Mouse (Mus musculus): ENCODE data around the gene As3mt.
"Not testable (repeated sequence)": the region's sequence is repeated elsewhere in the genome, so short reads cannot be mapped to it uniquely, and the experiment has no call there.

As3mt gene

DNA sequence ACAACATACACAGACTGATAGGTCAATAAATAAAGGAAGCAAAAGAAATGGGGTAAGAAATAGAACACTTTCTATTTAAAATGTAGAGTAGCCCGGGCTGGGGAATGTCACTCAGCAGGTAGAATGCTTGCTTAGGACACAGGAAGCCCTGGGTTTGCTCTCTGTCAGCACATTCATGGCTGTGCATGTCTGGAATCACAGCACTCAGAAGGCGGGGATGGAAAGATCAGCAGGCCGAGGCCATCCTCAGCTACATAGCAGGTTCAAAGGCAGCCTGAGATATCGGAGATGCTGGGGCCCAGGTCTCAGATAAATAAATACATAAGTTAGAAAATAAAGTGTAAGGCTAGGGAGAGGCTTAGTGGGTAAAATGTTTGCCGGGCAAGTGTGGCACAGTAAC lies 45.0 kb downstream of the As3mt start:
- ATAC-seq (ENCODE audit: low TSS enrichment) = no peak

DNA sequence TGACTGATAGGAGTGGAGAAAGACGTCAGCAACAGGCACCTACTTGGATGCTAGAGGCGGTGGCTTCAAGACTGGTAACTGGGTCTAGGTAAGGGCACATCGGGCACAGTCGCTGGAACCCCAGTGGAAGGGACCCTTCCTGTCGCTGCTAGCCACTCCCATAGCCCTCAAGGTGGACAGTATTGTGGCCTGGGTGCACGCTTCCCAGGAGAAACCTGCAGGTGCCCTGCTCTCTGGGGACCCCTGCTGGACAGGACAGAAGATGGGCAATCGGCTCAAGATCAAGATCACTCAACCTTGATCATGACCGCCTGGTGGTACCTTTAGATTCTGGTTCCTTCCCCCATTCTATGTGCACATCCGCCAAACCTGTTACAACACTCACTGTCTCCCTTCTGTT lies 47.8 kb downstream of the As3mt start:
- no peak for ATAC-seq (ENCODE audit: low TSS enrichment)

DNA sequence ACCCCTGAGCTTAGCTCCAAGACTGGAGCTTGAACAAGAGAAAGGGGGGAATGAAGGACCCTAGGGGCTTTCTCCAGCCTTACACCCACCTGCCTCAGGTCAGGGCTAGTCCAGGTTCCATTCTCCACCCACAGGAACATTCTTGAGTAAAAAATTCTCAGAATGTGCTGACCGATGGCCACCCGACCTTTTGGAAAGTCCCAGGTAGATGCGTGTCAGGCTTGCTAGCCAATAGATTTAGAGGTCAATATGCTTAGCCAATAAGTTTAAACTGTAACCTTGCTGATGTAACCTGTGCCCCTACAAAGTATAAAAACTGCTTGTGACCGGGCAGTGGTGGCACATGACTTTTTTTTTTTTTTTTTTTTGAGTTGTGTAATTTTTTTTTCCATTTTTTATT lies 49.0 kb downstream of the As3mt start:
- ATAC-seq (ENCODE audit: low TSS enrichment) = no peak

DNA sequence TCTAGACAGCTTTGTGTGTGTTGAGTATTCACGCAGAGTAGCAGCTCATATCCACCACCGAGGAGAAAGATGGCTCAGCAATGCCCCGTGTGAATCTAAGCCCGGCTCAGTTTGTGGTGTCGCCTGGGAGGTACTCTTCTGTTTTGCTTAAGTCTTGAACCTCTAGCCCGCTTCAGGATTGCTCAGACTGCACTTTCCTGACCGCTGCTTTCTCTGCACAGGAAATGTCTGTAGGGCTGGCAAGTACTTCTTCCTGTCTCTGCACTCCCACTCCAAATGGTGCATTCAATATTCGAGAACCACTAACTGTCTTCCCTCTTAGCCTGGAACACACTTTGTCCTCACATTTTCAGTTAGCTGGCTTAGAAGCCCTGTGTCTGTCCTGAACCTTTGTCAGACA lies 51.8 kb downstream of the As3mt start:
- ATAC-seq (ENCODE audit: low TSS enrichment) = no peak

DNA sequence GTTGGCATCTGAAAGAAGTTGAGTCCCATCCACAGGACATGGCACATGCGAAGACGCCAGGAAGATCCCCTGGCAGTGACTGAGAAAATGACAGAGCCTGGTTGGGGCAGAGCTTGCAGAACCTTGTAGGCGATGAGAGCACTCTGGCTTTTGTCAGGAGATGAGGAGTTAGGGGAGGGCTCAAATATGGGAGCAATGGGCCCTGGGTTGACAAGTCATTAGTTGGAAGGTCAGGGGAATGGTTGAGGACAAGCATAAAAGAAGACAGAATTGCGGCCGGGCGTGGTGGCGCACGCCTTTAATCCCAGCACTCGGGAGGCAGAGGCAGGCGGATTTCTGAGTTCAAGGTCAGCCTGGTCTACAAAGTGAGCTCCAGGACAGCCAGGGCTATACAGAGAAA lies 52.7 kb downstream of the As3mt start:
- ATAC-seq (ENCODE audit: low TSS enrichment) = not testable (repeated sequence)

DNA sequence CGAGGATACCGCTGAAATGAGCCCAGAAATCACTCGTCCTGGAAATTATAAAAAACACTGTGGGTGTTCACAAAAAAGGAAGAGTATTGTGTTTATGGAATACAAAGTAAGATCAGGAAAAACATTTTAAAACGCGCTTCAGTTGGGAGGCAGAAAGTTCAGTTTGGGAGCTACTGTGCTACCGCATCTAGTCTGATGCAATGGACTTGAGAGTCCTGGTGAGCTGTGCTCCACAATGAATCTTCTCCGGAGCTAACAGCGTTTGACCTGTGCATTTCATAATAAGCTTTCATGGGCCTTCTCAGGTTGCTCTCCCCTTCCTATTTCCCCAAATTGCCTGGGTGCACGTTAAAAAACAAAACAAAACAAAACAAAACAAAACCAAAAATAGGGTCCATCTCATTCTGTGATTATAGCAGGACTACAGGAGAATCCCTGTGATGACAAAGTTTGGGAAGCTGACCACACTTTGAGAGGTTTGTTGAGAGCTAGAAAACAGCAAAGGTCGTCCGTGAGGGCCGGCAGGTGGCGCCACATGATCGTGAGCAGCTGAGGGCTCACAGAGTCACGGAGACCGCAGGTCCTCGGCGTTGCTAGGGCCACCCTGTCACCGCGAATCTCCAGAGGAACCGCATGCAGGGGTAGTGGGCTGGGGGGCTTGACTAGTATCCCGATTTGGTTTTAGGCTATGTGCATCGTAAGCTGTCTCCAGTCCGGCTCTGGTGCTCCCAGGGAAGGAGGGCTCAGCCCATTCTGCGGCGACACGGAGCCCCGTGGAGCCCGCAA lies 53.3 kb downstream of the As3mt start:
- ATAC-seq (ENCODE audit: low TSS enrichment) = peak; percentile 43

DNA sequence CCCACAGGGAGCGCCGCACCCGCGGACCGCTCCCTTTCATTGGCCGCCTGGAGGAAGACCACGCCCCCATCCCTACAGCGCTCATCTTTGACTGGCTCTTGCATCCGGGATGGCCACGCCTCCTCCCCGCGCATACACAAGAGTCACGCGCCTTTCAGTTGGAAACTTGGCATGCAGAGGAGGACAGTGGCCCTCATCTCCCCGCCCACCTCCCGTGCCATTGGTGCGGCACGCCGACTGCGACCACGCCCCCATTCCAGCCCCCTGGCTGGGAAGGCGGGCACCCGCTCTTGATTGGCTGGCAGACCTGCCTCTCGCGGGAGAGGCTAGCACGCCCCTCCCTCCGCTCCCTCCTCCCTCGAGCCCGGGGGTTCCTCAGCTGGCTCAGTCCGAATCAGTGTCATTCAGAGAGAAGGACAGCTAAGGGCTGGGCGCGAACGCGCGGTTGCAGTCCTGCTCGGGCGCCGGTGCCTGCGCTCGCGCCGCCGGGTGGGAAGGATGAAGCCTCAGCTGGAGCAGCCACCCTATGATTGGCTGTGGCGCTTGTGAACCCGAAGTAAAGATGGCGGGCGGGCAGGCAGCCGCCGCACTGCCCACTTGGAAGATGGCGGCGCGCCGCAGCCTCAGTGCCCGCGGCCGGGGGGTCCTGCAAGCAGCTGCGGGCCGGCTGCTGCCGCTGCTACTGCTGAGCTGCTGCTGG lies 54.1 kb downstream of the As3mt start, which contains the start of gene Cnnm2:
Gene Cnnm2 (plus strand): TSS at position 350 of the 700 bp plus-strand sequence.
- ATAC-seq (ENCODE audit: low TSS enrichment) = peak; percentile 90

DNA sequence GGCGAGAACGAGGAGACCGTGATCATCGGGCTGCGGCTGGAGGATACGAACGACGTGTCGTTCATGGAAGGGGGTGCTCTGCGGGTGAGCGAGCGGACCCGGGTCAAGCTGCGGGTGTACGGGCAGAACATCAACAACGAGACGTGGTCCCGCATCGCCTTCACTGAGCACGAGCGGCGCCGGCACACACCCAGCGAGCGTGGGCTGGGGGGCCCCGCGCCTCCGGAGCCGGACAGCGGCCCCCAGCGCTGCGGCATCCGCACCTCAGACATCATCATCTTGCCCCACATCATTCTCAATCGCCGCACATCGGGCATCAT lies 54.7 kb downstream of the As3mt start:
- peak; percentile 6 for ATAC-seq (ENCODE audit: low TSS enrichment)

DNA sequence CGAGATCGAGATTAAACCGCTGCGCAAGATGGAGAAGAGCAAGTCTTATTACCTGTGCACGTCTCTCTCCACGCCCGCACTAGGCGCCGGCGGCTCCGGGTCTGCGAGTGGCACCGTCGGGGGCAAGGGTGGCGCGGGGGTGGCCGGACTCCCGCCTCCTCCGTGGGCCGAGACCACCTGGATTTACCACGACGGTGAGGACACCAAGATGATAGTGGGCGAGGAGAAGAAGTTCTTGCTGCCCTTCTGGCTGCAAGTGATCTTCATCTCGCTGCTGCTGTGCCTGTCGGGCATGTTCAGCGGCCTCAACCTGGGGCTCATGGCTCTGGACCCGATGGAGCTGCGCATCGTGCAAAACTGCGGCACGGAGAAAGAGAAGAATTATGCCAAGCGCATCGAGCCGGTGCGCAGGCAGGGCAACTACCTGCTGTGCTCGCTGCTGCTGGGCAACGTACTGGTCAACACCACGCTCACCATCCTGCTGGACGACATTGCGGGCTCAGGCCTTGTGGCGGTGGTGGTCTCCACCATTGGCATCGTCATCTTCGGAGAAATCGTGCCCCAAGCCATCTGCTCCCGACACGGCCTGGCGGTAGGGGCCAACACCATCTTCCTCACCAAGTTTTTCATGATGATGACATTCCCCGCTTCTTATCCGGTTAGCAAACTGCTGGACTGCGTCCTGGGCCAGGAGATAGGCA lies 55.2 kb downstream of the As3mt start:
- ATAC-seq (ENCODE audit: low TSS enrichment) = no peak

DNA sequence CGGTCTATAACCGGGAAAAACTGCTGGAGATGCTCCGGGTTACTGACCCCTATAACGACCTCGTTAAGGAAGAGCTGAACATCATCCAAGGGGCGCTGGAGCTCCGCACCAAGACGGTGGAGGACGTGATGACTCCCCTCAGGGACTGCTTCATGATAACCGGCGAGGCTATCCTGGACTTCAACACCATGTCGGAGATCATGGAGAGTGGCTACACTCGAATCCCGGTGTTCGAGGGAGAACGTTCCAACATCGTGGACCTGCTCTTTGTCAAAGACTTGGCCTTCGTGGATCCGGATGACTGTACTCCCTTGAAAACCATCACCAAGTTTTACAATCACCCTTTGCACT lies 55.7 kb downstream of the As3mt start:
- no peak for ATAC-seq (ENCODE audit: low TSS enrichment)

DNA sequence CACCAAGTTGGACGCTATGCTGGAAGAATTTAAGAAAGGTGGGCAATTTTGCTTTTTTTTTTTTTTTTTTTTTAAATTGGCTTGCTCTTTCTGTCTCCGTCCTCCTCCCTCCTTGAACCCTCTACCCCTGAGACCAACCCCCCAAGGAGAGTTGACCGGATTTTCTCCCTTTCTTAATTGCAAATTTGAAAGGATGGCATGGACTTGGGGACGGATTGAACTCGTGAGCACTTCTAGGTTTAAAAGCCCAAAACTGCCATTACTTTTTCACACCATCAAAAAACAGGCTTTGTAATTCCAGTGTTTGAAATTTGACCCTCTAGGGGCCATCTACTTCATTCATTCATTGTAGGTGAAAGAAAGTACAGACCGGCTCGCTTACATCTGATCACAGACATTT lies 56.1 kb downstream of the As3mt start:
- no peak for ATAC-seq (ENCODE audit: low TSS enrichment)

DNA sequence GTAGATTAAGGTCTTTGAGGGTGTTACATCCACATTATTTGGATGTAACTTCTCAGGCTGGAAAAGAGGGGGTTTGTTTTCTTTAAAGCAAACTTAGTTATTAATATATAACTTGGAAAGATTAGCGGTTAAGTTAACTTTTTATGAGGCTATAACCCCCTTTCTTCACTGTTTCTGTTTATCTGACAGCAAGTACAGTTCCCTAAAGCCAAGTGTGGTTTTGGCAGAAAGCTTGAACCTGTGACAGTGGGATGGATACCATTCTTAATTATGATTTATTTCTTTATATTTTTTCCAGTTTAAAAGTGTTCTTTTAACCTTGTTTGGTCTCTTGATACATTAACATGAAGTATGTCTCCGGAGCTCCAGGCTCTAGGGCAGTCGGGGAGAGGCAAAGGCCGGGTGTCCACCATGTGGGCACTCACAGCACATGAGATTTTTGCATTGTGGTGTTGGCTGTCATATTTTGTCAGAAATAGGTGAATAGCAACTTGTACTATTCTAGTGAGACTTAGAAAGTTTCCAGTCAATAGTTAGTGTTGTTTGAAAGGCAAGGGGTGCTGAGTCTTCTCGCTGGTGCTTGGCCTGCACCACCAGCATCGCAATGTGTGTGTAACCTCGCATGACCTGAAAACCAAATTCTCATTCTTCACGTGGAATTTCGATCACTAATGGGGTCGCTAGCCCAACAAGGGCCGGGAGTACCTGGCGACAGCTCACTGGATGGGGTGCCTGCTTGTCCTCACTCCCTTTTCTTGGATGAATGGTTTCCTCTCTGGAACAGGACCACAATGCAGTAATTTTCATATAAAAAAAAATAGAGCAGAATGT lies 56.9 kb downstream of the As3mt start:
- no peak for ATAC-seq (ENCODE audit: low TSS enrichment)

DNA sequence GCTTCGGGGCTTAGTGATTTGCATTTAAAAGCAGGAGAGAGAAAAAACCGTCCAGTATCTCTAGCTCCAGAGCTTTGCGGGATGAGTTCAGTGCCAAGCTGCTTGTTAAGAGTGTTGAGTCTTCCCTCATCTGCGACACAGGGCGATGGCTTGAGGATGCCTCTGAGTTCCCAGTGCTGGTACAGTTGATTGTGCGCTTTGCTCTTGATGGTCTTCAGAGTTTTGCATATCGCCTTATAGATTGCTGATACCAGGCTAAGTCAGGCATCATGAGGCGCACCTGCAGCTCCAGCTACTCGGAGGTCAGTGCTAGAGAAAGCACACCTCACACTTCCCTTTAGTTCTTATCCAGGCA lies 57.5 kb downstream of the As3mt start:
- no peak for ATAC-seq (ENCODE audit: low TSS enrichment)

DNA sequence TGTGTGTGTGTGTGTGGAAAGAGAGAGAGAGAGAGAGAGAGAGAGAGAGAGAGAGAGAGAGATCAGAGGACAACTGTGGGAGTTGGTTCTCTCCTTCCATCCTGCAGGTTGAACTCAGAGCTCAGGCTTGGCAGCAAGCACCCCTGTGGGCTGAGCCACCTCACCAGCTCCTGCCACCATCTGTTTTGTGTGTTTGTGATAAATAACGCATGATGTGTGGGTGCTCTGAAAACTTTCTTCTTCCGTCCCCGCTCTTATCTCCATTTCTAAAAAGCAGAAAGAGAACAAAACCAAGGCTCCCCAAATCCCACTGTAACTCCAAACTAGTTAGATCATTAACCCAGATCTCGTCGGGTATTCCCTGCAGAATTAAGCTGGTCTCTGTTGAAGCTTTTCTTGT lies 58.9 kb downstream of the As3mt start:
- no peak for ATAC-seq (ENCODE audit: low TSS enrichment)

DNA sequence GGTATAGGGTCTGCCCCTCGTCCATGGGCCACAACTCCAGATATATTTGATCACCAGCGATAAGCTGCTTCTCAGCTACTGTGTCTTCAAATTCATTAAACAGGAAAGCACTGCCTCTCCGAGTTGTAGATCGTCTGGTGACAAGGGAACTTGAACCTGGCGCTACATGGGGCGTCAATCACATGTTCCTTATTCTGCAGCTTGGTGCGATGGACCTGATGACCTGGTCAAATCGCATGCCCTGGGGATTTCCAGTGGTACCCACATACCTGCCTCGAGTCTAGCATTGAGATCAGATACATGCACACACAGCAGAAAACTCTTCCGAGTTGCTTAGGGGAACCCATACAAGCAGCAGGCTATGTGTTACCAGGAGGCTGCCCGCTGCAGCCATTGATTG lies 62.5 kb downstream of the As3mt start:
- ATAC-seq (ENCODE audit: low TSS enrichment) = no peak

DNA sequence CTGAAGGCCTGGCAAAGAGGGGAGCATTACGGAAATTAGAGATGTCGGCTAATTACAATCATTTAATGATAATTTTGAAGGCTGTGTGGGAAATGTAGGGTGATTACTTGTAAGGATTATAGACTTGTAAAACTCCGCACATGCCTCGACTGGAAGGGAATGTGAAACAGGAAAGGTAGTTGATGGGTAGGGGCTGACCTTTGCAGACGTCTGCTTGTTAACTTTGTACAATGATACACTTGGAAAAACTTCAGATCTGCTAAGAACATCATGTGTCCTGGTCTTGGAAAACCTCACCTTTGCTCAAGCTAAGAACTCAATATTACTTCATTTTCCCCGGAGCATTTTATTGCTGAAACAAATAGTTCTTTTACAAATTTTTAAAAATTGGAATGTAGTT lies 64.5 kb downstream of the As3mt start:
- ATAC-seq (ENCODE audit: low TSS enrichment) = no peak

DNA sequence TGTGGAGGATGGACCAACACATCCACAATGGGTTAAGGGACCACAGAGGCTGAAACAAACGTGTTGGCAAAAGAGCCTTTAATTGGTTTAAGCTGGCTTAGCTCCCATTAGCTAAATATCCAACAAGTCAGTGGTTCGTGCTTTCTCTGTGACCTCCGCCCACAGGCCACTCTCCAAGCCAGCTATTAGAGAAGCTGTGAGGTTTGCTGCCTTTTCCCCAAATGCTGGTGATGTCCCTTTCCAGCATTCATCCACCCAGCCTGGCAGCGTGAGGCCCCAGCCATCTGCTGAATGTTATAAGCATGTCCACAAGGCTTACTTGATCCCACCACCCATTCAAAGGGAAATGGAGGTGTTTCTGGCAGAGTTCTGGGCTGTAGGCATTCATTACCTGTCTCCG lies 69.1 kb downstream of the As3mt start:
- ATAC-seq (ENCODE audit: low TSS enrichment) = no peak

DNA sequence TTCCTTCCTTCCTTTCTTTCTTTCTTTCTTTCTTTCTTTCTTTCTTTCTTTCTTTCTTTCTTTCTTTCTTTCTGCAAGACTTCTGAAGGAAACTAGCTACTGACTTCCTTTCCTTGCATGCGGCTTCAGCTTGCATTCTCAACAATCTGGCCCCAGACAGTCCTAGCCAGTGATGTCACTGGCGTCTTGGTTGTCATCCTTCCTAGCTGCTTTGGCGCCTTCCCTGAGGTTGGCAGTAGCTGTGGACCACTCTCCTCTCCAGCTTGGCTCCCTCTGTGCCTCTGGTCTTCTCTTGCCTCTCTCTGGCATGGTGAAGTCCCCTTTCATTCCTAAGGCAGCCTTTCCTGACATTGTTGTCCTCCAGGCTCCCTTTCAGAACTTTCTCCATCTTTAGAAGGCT lies 69.6 kb downstream of the As3mt start:
- no peak; the same call in 1 of the 2 replicates for ATAC-seq (ENCODE audit: low TSS enrichment)

DNA sequence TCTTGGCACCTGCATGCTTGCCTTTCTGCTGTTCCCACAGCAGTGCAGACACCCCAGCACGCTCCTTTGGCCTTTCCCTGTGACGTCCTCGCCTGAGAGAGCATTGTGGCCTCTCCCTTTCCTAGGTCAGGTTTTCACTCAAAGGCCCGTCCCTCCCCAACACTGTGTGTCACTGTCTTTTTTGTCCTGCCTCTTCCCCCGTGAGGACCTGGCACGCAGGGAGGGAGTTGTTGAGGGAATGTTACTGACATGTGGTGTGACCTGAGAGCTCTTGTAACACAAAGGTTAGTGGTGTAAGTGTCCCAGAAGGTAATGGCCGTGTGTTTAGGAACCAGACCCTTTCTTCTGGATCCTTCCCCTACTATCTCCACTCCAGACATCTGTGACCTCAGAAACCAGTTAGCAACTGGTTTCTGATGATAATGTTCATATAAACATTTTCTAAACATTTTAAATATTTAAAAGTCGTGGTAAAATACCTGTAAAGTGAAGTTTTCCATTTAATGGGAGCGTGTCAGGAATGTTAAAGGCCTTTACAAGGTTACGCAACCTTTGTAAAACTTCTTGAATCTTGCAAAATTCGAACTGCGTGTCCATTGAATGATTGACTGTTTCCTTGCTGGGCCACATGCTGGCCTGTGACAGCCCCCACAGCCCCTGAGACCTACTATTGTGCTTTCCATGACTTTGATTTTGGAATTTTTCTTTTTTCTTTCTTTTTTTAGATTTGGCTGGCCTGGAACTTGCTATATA lies 70.8 kb downstream of the As3mt start:
- ATAC-seq (ENCODE audit: low TSS enrichment) = no peak

DNA sequence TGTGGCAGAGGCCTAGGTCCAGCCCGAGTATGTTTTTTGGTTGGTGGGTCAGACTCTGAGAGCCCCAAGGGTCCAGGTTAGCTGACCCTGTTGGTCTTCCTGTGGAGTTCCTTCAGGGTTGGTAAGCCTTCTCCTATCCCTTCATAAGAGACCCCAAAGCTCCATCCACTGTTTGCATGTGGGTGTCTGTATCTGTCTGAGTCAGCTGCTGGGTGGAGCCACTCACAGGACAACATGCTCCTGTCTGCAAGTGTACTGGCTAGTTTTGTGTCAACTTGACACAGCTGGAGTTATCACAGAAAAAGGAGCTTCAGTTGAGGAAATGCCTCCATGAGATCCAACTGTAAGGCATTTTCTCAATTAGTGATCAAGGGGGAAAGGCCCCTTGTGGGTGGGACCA lies 71.9 kb downstream of the As3mt start:
- not testable (repeated sequence) for ATAC-seq (ENCODE audit: low TSS enrichment)

DNA sequence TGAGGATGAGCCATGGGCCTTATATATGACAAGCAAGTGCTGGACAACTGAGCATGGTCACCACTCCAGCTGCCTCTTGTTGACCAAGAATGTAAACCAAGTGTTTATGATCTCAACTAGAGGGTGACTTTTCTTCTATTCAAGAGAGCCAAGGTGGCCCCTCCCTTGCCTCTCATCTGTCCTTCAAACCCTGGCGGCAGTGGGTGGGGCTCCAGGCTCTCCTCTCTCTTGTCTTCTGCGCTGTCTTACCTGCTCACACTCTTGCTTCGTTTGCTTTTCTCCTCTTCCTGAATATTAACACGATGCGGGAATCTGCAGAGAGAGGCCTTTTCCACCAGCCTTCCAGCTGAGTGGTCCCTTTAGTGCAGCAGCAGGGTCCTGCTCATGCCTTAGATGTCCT lies 76.8 kb downstream of the As3mt start:
- ATAC-seq (ENCODE audit: low TSS enrichment) = no peak

DNA sequence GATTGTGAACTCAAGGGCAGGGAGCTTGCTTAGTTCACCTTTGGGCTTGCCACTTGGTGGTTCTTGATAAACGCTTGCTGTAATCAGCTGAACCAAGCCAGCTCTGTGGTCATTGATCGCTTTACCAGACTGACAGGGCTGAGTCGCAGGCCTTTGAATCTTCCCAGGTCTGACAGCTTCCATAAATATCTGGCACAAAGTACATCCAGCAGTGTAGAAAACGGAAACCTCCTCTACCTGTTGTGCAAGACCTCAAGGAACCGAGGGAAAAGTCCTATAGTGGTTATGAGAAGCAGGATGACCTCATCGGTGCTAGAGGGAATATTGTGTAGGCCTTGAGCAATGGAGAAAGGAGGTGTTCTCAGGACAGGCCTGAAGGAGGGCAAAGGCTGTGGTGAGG lies 77.2 kb downstream of the As3mt start:
- ATAC-seq (ENCODE audit: low TSS enrichment) = no peak

Data from frontal cortex, adult (tissue).